Mouse (Mus musculus) heart, postnatal 0 days (tissue): ENCODE measurements around the gene Cmya5. TPM values are rescaled to one million over a fixed set of nuclear protein-coding genes. Genes with fewer than 3 reads are reported as not detected.
"Not testable (repeated sequence)": the region's sequence is repeated elsewhere in the genome, so short reads cannot be mapped to it uniquely, and the experiment has no call there.

Experiments
- ATAC-seq: fragments of 200-750 bp; cut with Nextera tagmentation; 2 replicates; pipeline ENCODE4 v1.8.0; 2017; ENCODE audit warnings: low read depth, moderate number of reproducible peaks, moderate library complexity; ENCODE audit not compliant: insufficient read depth
- DNase-seq: peaks from one replicate; pipeline ENCODE4 v3.0.0-alpha.2; 2016; ENCODE audit warnings: low spot score
- H3K27ac ChIP-seq: fragments of 300-500 bp; sonication (generic); 2 replicates; pipeline ENCODE4 v1.5.1; 2014; ENCODE audit warnings: low read depth, mild to moderate bottlenecking
- H3K27me3 ChIP-seq: fragments of 300-500 bp; sonication (generic); 2 replicates; pipeline ENCODE4 v1.6.1; 2014; ENCODE audit warnings: low read length, mixed read lengths; ENCODE audit not compliant: control insufficient read depth, insufficient read depth
- H3K36me3 ChIP-seq: fragments of 300-500 bp; sonication (generic); replicated peaks from 2 replicates; pipeline ENCODE4 v1.6.1; 2014; ENCODE audit warnings: low read length, mixed read lengths; ENCODE audit not compliant: control insufficient read depth, insufficient read depth
- H3K4me1 ChIP-seq: fragments of 300-500 bp; sonication (generic); 2 replicates; pipeline ENCODE4 v1.6.1; 2014; ENCODE audit warnings: antibody characterized with exemption; ENCODE audit not compliant: control insufficient read depth, insufficient read depth
- H3K4me2 ChIP-seq: fragments of 300-500 bp; sonication (generic); 2 replicates; pipeline ENCODE4 v1.6.1; 2014; ENCODE audit warnings: low read depth, mild to moderate bottlenecking, low read length, moderate library complexity
- H3K4me3 ChIP-seq: fragments of 300-500 bp; sonication (generic); 2 replicates; pipeline ENCODE4 v1.5.1; 2014; ENCODE audit warnings: low read depth, low read length
- H3K9ac ChIP-seq: fragments of 300-500 bp; sonication (generic); replicated peaks from 2 replicates; pipeline ENCODE4 v1.6.1; 2014; ENCODE audit warnings: low read depth, low read length, mixed read lengths
- H3K9me3 ChIP-seq: fragments of 300-500 bp; sonication (generic); replicated peaks from 2 replicates; pipeline ENCODE4 v1.6.1; 2016; ENCODE audit warnings: low read length; ENCODE audit not compliant: control insufficient read depth
- CTCF ChIP-seq: IDR thresholded peaks from 2 replicates; pipeline ENCODE4 v1.5.1; 2016; ENCODE audit warnings: antibody characterized with exemption, control low read depth, low read depth
- EP300 ChIP-seq: IDR thresholded peaks from 2 replicates; pipeline ENCODE4 v1.6.1; 2016; ENCODE audit warnings: antibody characterized with exemption, low read depth
- WGBS: fragments of 180-500 bp; shearing (Covaris S2); extraction: QIAGEN DNeasy Blood & Tissue Kit; methylation state at CpG from one replicate; pipeline ENCODE4 v1.1.7; 2014; 5-methylcytosine and 5-hydroxymethylcytosine counted together
- polyA plus RNA-seq: library from polyadenylated mRNA; unstranded; fragments of >200 nt; fragmentation: Nextera tagmentation; extraction: Ambion mirVana; gene quantifications from 2 replicates; pipeline ENCODE4 v1.2.1, GENCODE M21; 2015
- total RNA-seq: library from RNA; depleted of rRNA; stranded (reverse); fragments of >200 nt; gene quantifications from 2 replicates; pipeline ENCODE4 v1.2.3, GENCODE M21; 2014; ENCODE audit warnings: low replicate concordance; rRNA removed

Gene Cmya5
- total RNA-seq (30.7 and 34.6 TPM in 2 replicates), polyA plus RNA-seq (7.3 and 8.3 TPM in 2 replicates)

DNA sequence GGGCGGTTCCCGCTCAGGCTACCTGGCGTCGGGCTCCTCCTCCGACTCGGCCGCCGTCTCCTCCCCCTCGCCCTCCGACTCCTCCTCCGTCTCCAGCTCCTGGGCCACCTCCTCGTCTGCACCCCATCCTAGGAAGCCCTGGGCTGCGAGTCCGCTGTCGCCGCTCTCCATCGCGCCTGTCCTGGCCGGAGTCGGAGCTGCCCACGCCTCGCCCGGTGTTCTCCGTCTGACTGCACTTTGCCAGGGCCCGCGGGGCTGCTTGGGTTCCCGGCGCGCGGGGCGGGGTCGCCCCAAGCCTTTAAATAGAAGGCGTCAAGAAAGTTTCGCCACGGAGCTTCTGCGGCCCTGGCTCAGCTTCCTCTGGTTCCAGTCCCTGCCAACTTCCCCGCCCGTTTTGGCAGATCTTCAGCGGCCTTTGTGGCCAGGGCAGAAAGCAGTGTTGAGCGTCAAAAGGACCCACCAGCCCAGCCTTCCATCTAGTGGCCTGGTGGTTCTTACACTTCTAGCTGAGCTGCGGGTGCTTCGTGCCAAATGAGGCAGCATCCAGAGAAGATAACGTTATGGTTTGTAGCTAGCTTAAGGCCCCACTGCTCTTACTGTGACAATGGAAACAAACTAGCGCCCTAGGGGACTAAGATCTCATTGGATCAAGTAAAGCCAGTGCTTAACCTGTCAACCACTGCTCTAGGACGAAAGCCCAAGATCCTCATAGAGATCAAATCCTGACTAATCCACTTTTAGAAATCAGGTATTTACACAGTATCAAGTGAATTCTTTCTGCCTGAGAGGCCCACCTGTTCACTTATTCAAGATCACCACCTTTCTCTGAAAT is at the start of gene Cmya5:
Gene Cmya5 (minus strand): TSS at position 389 of the 832 bp plus-strand sequence.
- DNase-seq (peak; percentile 90), ATAC-seq (peak; percentile 94)
- Histone ChIP-seq H3K27me3 (no peaks in the 10 kb centered on the region), H3K4me2 (peak within 1 kb of the TSS; percentile 87), H3K9me3 (no peaks in the 10 kb centered on the region), H3K4me3 (peak within 1 kb of the TSS; percentile 73), H3K36me3 (peaks cover 13% of the 10 kb centered on the region), H3K4me1 (peaks cover 14% of the 10 kb centered on the region; the same call in 1 of the 2 replicates), H3K27ac (peak within 1 kb of the TSS; percentile 91), H3K9ac (peak within 1 kb of the TSS; percentile 67)
- TF ChIP-seq CTCF (peak; percentile 53), EP300 (no peak; the same call in 1 of the 2 replicates)
- WGBS, result 1% methylated on average over 44 of the region's 45 CpGs

DNA sequence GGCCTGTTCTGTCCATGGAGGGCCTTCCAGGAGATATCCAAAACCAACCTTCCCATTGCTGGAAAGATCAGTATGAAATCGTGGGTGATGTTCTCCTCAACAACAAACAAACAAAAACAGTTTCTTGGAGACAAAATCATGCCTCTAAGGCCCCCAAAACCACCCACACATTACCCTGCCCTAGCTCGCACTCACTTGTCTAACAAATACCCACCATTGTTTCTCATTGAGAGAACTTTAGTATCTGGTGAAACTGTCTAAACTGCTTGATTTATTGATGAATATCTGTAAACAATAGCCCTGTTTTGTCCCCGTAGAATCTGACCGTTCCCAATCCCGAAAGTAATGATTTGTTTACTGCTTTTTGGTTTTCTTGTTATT is 48.1 kb upstream of the Cmya5 start:
- ATAC-seq, result no peak; the same call in 1 of the 2 replicates
- Histone ChIP-seq H3K9ac (peak overlapping the region; percentile 98; the same call in 1 of the 2 replicates), H3K9me3 (no peaks in the 10 kb centered on the region), H3K27me3 (no peaks in the 10 kb centered on the region), H3K36me3 (no peaks in the 10 kb centered on the region), H3K4me1 (peaks cover 20% of the 10 kb centered on the region; the same call in 1 of the 2 replicates), H3K4me3 (peak overlapping the region; percentile 100), H3K4me2 (peak overlapping the region; percentile 77), H3K27ac (peak overlapping the region; percentile 97)
- TF ChIP-seq EP300, result no peak
- TF ChIP-seq CTCF, result no peak
- DNase-seq, result no peak
- 75% methylated on average over 5 of the region's 5 CpGs for WGBS

DNA sequence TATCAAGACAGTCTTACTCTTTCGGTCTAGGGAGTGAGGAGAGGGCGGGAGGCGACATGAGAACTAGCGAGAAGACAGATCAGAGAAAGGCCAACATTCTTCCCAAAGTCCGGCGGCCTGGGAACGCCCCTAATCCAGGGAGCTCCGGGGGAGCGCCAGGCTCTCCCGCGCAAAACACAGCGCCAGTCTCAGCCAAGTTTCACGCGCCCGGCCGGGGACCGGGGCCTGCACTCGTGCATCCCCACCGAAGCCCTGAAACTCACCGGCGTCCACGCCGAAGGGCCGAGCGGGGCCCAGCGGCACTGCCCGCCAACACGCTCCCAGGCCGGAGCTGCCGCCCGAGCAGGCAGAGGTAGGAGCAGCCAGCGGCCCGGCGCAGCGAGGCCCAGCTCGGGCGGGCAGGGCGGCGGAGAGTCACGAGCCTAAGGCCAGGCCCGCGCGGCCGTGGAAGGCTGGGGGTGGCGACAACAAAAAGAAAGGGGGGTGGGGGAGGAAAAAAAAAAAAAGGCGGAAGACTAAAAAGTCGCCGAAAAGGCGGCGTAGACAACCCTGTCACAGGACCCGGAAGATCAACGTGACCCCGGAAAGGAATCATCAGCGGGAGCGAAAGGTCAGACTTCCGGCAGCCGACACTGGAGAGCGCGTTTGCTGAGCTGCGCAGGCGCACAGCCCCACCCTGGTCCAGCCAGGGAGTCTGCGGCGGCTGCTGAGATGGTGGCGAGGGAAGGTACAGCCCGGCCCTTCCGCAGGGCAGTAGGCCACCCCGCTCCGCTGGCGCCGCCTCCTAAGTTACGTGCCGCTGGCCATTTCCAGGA is 47.5 kb upstream of the Cmya5 start, which contains the start of gene Tent2:
Gene Tent2 (minus strand): TSS at position 555 of the 815 bp plus-strand sequence.
- ATAC-seq (peak; percentile 99), DNase-seq (peak; percentile 95)
- Histone ChIP-seq H3K9ac (peak within 1 kb of the TSS; percentile 98), H3K4me3 (peak within 1 kb of the TSS; percentile 100), H3K4me1 (peaks cover 20% of the 10 kb centered on the region; the same call in 1 of the 2 replicates), H3K27ac (peak within 1 kb of the TSS; percentile 97), H3K9me3 (no peaks in the 10 kb centered on the region), H3K27me3 (no peaks in the 10 kb centered on the region), H3K4me2 (peak within 1 kb of the TSS; percentile 77), H3K36me3 (no peaks in the 10 kb centered on the region)
- WGBS, result under 1% methylated on average over 68 of the region's 72 CpGs
- TF ChIP-seq CTCF (no peak), EP300 (peak; percentile 47; the same call in 1 of the 2 replicates)

DNA sequence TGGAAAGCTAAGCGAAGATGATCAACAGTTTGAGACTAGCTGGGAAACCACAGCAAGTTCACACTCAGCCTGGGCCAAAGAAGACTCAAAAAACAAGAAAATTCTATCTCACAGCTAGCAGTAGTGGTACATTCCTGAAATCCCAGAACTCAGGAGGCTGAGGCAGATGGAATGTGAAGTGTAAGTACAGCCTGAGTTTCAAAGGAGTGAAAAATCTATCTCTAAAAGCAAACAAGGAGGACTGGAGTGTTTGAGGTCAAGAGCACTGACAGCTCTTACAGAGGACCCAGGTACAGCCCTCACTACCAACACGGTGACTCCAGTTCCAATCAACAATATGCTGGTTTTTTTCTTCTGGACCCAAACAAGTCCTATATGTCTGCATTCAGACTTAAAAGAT is 44.9 kb upstream of the Cmya5 start:
- Histone ChIP-seq H3K27me3 (no peaks in the 10 kb centered on the region), H3K9me3 (no peaks in the 10 kb centered on the region), H3K4me3 (no peak overlapping the region), H3K4me1 (peaks cover 20% of the 10 kb centered on the region; the same call in 1 of the 2 replicates), H3K27ac (0 out of 2 replicates have a peak overlapping the region, but pooled peaks have one; percentile 13), H3K4me2 (no peak overlapping the region), H3K9ac (no peak overlapping the region), H3K36me3 (0 out of 2 replicates have a peak, but pooled peaks cover 5% of the 10 kb centered on the region)
- ATAC-seq, result no peak
- 42% methylated on average over 2 of the region's 2 CpGs for WGBS
- DNase-seq, result no peak
- TF ChIP-seq CTCF (no peak), EP300 (no peak)

DNA sequence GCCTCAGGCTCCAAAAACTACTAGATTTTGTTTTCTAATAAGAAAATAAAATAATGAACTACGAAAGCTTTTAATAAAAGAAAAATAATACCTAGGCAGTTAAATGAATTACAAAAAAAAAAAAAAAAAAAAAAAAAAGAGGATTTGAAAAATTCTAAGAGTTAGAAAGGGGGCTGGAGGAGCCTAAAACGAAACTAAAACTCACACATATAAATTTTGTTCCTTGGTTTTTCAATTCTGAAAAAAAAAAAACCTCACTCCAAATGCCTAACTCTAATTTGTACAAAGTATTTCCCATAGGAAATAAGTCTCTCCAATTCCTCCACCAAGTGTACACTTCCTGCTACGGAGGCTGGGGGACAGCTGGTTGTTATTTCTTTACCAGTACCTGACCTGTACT is 44.2 kb upstream of the Cmya5 start:
- no peak overlapping the region for H3K4me2 ChIP-seq
- H3K9me3 ChIP-seq, result no peaks in the 10 kb centered on the region
- H3K4me3 ChIP-seq, result no peak overlapping the region
- no peaks in the 10 kb centered on the region for H3K27me3 ChIP-seq
- ATAC-seq (no peak), DNase-seq (no peak)
- H3K4me1 ChIP-seq, result peaks cover 20% of the 10 kb centered on the region; the same call in 1 of the 2 replicates
- WGBS, result 76% methylated on average over 3 of the region's 3 CpGs
- peaks cover 5% of the 10 kb centered on the region; the same call in 1 of the 2 replicates for H3K36me3 ChIP-seq
- no peak for TF ChIP-seq CTCF
- TF ChIP-seq EP300, result no peak
- H3K9ac ChIP-seq, result no peak overlapping the region
- no peak overlapping the region for H3K27ac ChIP-seq

DNA sequence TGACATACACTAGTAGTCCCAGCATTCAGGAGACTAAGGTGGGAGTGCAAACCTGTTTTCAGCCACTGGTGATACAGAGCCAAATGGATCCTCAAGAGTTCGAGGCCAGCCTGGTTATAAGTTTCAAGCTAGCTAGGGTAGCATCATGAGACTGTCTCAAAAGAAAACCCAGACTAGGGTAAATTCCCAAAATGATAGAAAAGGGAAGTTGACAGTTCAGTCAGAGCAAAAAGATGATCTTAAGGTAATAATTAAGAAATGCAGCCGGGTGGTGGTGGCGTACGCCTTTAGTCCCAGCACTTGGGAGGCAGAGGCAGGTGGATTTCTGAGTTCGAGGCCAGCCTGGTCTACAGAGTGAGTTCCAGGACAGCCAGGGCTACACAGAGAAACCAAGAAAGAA is 43.3 kb upstream of the Cmya5 start:
- not testable (repeated sequence) for H3K9me3 ChIP-seq, ATAC-seq, H3K9ac ChIP-seq, H3K4me3 ChIP-seq, H3K4me2 ChIP-seq, H3K27me3 ChIP-seq, DNase-seq, H3K27ac ChIP-seq
- 91% methylated on average over 5 of the region's 5 CpGs for WGBS
- Histone ChIP-seq H3K36me3 (peaks cover 12% of the 10 kb centered on the region), H3K4me1 (peaks cover 20% of the 10 kb centered on the region; the same call in 1 of the 2 replicates)
